Mouse (Mus musculus): ENCODE data around the gene Uhrf1bp1.

Gene Uhrf1bp1

DNA sequence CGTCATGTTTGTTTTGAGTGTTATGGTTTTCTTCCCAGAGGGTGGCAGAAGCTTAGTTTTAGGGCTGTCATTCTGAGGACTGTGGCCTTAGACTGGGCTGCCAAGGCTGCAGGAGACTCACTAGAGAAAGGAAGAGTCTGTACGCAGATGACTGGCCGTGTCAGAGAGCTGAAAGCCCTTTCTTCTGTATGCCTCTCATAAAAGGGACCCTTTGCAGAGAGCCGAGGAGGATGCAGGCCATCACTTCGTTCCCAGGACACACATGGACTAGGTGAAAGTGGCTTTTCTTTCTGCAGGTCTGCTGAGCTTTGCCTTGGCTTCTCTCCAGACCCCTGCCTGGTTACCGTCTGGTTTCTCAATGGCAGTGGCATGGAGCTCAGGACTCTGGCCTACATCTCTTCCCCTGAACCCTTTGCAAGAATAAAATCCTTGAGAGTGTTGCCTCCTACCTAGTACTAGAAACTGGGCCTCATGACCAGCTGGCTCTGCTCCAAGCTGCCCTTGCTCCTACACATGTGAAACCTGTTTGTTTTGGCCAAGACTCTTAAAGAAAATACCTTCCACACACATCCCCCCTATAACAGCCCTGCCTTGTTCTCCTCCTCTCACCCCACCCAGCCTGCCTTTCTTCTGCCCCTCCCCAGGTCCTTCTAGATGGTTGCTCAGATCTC lies 89.4 kb downstream of the Uhrf1bp1 start:
- Histone ChIP-seq H3K27me3 (ENCODE audit: control insufficient read depth, insufficient read depth, low read length, poor library complexity, severe bottlenecking) (no peaks in the 10 kb centered on the region), H3K36me3 (ENCODE audit: control insufficient read depth, insufficient read depth, low read length, poor library complexity, severe bottlenecking) (no peaks in the 10 kb centered on the region)
- no peak for DNase-seq (ENCODE audit: low read depth, low spot score)

DNA sequence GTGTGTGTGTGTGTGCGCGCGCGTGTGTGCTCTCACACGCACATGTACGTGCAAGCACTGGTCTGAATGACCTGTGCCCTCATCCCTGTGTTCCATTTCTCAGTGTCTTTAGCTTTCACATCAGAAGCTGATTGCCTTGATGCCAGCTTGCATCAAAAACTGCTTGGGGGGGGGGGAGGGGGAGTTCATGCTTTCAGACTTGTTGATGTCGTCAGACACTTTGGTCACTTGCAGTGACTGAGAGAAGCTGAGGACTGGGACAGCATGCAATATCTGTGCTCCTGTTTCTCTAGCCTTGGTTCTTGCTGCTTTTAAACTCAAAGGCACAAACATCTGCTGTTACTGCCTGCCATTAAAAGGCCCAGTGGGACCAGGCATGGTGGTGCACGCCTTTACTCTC lies 90.1 kb downstream of the Uhrf1bp1 start:
- H3K27me3 ChIP-seq (ENCODE audit: control insufficient read depth, insufficient read depth, low read length, poor library complexity, severe bottlenecking): no peaks in the 10 kb centered on the region
- no peaks in the 10 kb centered on the region for H3K36me3 ChIP-seq (ENCODE audit: control insufficient read depth, insufficient read depth, low read length, poor library complexity, severe bottlenecking)
- DNase-seq (ENCODE audit: low read depth, low spot score): no peak

DNA sequence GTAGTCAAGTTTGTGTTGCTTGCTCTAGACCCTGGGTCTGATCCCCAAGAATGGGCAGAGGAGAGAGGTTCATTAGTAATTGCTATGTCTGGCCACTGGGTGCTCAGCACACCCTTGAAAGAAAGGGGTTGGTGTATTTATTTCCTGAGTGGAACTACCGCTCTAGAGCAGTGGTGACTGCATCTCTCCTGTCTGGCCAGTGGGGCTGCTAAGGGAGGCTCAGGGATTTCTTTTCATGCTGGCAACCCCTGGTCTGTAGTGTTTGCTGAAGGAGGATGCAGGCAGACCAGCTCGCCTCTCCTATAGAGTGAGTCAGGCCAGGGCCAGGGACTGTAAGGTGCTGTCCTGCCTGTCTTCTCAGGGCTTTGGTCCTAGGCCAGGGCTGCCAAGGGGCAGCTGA lies 90.9 kb downstream of the Uhrf1bp1 start:
- DNase-seq (ENCODE audit: low read depth, low spot score): no peak
- no peaks in the 10 kb centered on the region for H3K27me3 ChIP-seq (ENCODE audit: control insufficient read depth, insufficient read depth, low read length, poor library complexity, severe bottlenecking)

More for the DNA sequence above, 90.9 kb downstream of the Uhrf1bp1 start:
- no peaks in the 10 kb centered on the region for H3K36me3 ChIP-seq (ENCODE audit: control insufficient read depth, insufficient read depth, low read length, poor library complexity, severe bottlenecking)

Data from splenic B cell, adult 2 months (primary cell).